Mouse (Mus musculus) olfactory bulb, adult 2 months (tissue): ENCODE data around the gene Mtx1. TPM values are rescaled to one million over a fixed set of nuclear protein-coding genes. Genes with fewer than 3 reads are reported as not detected.

Source experiments
- H3K27ac ChIP-seq: fragments of 200-500 bp; 2 replicates; pipeline ENCODE4 v1.5.1; 2012; ENCODE audit warnings: low read depth, low read length; ENCODE audit not compliant: insufficient read depth
- H3K4me1 ChIP-seq: fragments of 200-500 bp; 2 replicates; pipeline ENCODE4 v1.6.1; 2012; ENCODE audit warnings: low read length; ENCODE audit not compliant: control insufficient read depth, insufficient read depth
- H3K4me3 ChIP-seq: fragments of 200-500 bp; 2 replicates; pipeline ENCODE4 v1.5.1; 2012; ENCODE audit warnings: mild to moderate bottlenecking, low read depth, low read length, moderate library complexity; ENCODE audit not compliant: insufficient read depth
- CTCF ChIP-seq: fragments of 200-500 bp; IDR thresholded peaks from 2 replicates; pipeline ENCODE4 v1.5.1; 2012; ENCODE audit warnings: low read depth, mild to moderate bottlenecking, low read length, moderate library complexity; ENCODE audit not compliant: insufficient read depth
- POLR2A ChIP-seq: fragments of 200-500 bp; IDR thresholded peaks from 2 replicates; pipeline ENCODE4 v1.6.1; 2012; ENCODE audit warnings: mild to moderate bottlenecking, low read depth, low read length, moderate library complexity; ENCODE audit not compliant: insufficient read depth
- WGBS: fragments of 180-500 bp; shearing (Covaris S2); methylation state at CpG from one replicate; pipeline ENCODE4 v1.1.7; 2018; 5-methylcytosine and 5-hydroxymethylcytosine counted together
- polyA plus RNA-seq: library from polyadenylated mRNA; stranded (reverse); fragments of >200 nt; gene quantifications from 2 replicates; pipeline ENCODE4 v1.2.4, GENCODE M21; 2012; ENCODE audit warnings: low replicate concordance; ENCODE audit not compliant: missing spikeins, insufficient read depth, insufficient read length

The Mtx1 gene
- polyA plus RNA-seq, 1 experiment = not detected

DNA sequence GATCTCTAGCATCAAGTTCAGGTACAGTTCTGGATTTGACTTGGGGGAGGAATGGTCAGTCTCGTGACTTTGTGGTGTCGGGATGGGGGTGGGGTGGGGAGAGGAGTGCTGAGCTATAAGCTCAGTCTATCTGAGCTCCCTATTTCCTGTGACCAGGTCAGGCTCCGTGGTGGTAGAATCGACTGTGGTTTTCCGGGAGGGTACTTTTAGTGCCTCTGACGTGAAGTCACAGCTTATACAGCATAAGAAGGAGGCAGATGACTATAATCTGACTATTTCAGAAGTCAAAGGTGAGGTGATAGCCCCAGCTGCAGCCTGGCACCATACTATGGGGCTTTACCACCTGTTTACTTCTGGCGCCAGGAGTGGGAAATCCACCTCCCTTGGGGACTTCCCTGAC lies 4.5 kb upstream of the Mtx1 start:
- Histone ChIP-seq H3K27ac (no peak overlapping the region), H3K4me1 (peaks cover 19% of the 10 kb centered on the region), H3K4me3 (no peak overlapping the region)
- TF ChIP-seq POLR2A = no peak
- TF ChIP-seq CTCF = no peak
- WGBS = 78% methylated on average over 7 of the region's 7 CpGs

DNA sequence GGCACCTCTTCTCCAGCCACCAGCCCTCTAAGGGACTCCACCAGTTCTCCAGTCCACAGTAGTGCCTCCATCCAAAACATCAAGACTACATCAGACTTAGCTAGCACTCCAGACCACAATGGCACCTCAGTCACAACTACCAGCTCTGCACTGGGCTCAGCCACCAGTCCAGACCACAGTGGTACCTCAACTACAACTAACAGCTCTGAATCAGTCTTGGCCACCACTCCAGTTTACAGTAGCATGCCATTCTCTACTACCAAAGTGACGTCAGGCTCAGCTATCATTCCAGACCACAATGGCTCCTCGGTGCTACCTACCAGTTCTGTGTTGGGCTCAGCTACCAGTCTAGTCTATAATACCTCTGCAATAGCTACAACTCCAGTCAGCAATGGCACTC lies 3.7 kb upstream of the Mtx1 start:
- TF ChIP-seq POLR2A = no peak
- no peak for TF ChIP-seq CTCF

DNA sequence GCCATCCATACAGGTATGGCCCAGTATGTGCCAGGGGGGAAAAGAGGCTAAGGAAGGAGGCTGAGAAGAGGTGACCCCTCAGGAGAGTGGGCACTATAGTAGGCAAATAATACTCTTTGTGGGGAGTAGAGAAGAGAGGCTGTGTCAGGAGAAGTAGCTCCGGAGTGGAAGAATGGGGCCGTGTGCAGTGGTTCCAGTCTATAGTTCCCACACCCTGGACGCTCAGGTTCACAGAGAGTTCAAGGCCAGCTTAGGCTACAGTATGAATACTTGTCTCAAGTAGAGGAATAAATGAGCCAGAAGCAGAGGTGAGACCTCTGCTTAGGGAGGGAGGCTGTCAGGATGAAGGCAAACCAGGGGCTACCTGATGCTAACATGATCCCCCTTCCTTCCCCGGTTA lies 2.4 kb upstream of the Mtx1 start:
- no peak overlapping the region for H3K4me3 ChIP-seq
- no peak overlapping the region for H3K27ac ChIP-seq
- H3K4me1 ChIP-seq = peaks cover 39% of the 10 kb centered on the region
- TF ChIP-seq POLR2A = no peak
- no peak for TF ChIP-seq CTCF
- WGBS = 62% methylated on average over 4 of the region's 4 CpGs

More for the DNA sequence above, 3.7 kb upstream of the Mtx1 start:
- peaks cover 26% of the 10 kb centered on the region for H3K4me1 ChIP-seq
- 81% methylated on average over 2 of the region's 2 CpGs for WGBS
- no peak overlapping the region for H3K27ac ChIP-seq
- no peak overlapping the region for H3K4me3 ChIP-seq

DNA sequence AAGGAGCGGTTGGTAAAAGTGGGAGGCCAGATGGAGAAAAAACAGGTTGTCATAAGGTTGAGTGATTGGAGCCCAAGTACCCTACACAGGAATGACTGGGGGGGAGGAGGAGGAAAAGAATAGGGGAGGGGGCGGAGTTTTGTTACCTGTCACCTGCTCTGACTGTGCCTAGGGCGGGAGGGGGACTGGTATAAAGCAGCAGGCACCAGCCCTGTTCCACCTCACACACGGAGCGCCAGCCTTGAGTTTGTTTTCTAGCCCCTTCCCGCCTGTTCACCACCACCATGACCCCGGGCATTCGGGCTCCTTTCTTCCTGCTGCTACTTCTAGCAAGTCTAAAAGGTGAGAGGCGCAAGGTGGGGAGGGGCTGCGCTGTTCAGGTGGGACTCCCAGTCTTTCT lies 1.9 kb upstream of the Mtx1 start, which contains the start of gene Muc1:
Muc1 (plus strand) TSS at position 222 of the 400 bp plus-strand sequence.
- peak within 1 kb of the TSS; percentile 45 for H3K4me3 ChIP-seq
- TF ChIP-seq CTCF (no peak), POLR2A (no peak)
- peak within 1 kb of the TSS; percentile 43 for H3K27ac ChIP-seq
- WGBS = 49% methylated on average over 10 of the region's 10 CpGs
- peaks cover 44% of the 10 kb centered on the region for H3K4me1 ChIP-seq

DNA sequence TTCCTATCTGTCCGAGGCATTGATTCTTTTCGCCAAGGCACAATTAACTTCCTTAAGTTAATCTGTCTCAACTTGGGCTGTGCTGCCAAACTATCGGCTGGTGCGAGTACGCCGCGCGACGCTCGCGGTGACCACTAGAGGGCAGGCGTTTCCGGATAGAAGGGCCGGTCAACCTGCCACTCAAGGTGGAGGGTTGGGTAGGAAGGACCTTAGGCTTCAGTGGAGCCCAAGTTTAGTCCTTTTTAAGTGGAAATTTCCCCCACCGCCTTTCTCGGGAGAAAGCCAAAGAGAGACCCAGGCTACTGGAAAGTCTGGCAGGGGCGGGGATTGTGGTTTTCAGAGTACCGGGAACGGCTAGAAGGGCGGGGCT lies 1.3 kb upstream of the Mtx1 start:
- H3K4me1 ChIP-seq = peaks cover 48% of the 10 kb centered on the region
- peak overlapping the region; percentile 43 for H3K27ac ChIP-seq
- 0% methylated on average over 20 of the region's 20 CpGs for WGBS
- H3K4me3 ChIP-seq = peak overlapping the region; percentile 45
- no peak for TF ChIP-seq POLR2A
- peak; percentile 97 for TF ChIP-seq CTCF

DNA sequence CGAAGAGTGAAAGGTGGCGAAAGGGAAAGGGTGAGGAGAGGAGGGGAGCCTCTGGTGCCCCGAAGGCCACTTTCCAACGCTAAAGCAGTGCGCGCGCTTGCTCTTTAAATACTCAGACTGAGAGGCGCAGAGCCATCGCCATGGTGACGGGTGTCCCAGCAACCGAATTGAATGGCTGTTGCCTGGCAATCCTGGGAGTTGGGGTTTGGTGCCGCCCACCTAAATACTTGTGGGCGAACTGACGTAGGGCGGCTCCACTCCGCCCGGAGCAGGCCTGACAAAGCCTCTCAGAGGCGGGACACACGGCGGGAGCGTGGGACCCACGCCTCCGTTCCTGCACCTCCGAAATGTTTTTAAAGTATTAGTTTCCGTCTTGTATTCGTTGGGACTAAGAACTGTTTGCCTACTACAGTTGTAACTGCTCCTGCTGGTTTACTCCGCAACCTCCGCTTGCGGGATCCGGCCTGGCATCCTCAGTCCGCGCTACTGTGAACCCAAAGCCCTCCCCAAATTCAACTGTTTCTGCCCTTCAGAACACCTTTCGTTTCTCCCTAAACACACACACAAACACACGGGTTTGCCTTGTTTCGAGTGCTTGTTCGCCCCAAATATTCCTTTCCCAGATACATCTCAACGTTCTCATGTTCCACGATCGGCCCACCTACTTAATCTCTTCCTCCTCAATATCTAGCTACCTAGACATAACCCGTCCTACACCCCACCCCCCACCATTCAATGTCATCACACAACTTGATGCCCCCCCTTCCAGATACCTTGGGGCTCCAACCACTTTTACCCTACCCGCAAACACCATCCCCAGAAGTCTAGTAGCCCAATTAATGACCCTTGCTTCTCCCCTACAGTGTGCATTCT lies 655 bp upstream of the Mtx1 start:
- Histone ChIP-seq H3K4me3 (peak overlapping the region; percentile 45), H3K4me1 (peaks cover 52% of the 10 kb centered on the region), H3K27ac (peak overlapping the region; percentile 43)
- 3% methylated on average over 41 of the region's 41 CpGs for WGBS
- TF ChIP-seq CTCF = no peak
- 0 out of 2 replicates have a peak, but pooled peaks have one; percentile 32 for TF ChIP-seq POLR2A

DNA sequence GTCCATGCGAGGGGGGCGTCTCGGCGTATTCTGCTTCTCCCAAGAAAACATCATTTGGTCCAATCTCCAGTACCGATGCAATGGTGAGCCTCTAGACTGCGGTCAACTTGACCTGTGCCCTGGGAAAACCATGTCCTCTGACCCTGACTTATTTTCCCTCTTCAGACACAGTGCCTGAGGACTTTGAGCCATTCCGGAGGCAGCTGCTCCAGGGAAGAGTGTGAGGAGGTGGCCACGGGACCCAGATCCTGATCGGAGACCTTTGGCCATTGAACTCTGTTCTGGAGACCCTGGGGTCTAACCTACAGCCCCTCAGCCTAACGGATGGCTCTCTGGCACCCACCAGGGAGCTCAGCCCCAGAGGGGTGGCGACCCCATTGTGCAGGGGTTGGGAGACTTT lies 527 bp downstream of the Mtx1 start:
- 12% methylated on average over 11 of the region's 11 CpGs for WGBS
- H3K4me3 ChIP-seq = peak overlapping the region; percentile 45
- TF ChIP-seq POLR2A (no peak), CTCF (no peak)
- peaks cover 52% of the 10 kb centered on the region for H3K4me1 ChIP-seq
- H3K27ac ChIP-seq = peak overlapping the region; percentile 92

DNA sequence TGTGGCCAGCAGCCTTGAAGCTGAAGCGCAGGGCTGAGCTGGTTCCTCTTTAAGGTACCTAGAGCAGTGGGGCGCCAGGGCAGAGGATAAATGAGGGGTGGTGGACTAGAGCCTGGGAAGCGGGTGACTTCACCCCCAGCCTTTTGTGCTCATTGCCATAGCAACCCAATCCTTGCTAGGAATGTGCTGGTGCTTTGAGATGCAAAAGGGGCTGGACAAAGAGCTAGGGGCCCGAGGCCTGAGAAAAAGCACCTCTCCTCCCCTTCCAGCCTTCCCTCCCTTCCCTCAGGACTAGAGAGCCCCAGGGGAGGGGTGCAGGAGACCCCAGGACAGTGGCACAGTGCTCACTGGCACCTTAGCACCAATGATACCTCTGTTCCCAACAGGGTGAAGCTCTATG lies 970 bp downstream of the Mtx1 start:
- 21% methylated on average over 4 of the region's 4 CpGs for WGBS
- TF ChIP-seq POLR2A (0 out of 2 replicates have a peak, but pooled peaks have one; percentile 28), CTCF (no peak)
- H3K4me1 ChIP-seq = peaks cover 52% of the 10 kb centered on the region
- H3K4me3 ChIP-seq = peak overlapping the region; percentile 45
- H3K27ac ChIP-seq = peak overlapping the region; percentile 92

DNA sequence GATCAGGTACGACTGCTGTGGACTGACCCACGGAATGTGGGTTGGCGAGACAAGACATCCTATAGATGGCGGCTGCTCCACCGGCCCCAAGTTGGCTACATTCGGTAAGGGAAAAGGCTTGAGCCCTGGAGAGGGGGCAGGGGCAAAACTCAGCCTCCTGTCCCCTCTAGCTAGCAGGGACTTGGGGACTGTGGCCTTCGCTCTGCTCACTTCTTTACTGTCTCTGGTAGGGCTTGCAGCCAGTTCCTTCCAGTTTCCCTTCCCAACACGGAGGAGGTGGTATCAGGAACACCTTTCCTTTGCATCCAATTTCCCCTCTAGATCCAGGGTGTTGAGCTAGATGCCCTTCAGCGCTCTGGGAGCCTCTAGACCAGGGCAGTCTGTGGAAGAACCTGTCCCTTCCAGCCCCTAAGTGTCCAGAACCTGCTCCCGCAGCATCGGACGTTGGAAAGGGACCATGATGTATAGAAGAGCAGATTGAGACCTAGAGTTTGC lies 1.5 kb downstream of the Mtx1 start:
- no peak for TF ChIP-seq CTCF
- WGBS = 34% methylated on average over 12 of the region's 12 CpGs
- Histone ChIP-seq H3K4me3 (peak overlapping the region; percentile 45), H3K27ac (peak overlapping the region; percentile 92), H3K4me1 (peaks cover 52% of the 10 kb centered on the region)
